Mouse (Mus musculus) myocyte (in vitro differentiated cells): ENCODE results near the gene Gsc2. TPM values are rescaled to one million over a fixed set of nuclear protein-coding genes. Genes with fewer than 3 reads are reported as not detected.

ENCODE experiments used
- H3K27me3 ChIP-seq: one replicate; pipeline ENCODE4 v1.6.1; 2011; ENCODE audit not compliant: control insufficient read depth, insufficient read depth, insufficient read length
- H3K36me3 ChIP-seq: one replicate; pipeline ENCODE4 v1.6.1; 2011; ENCODE audit not compliant: control insufficient read depth, insufficient read depth
- H3K4me2 ChIP-seq: one replicate; pipeline ENCODE4 v1.6.1; 2011; ENCODE audit warnings: low read depth, control low read depth
- H3K4me3 ChIP-seq: one replicate; pipeline ENCODE4 v1.5.1; 2011; ENCODE audit warnings: mild to moderate bottlenecking, control low read depth, moderate library complexity
- H3K79me2 ChIP-seq: one replicate; pipeline ENCODE4 v1.6.1; 2011; ENCODE audit not compliant: control insufficient read depth, insufficient read depth
- H3ac ChIP-seq: one replicate; pipeline ENCODE4 v1.6.1; 2011; ENCODE audit not compliant: control insufficient read depth, insufficient read length
- CEBPB ChIP-seq: IDR thresholded peaks from 2 replicates; pipeline ENCODE4 v1.6.1; 2011; ENCODE audit warnings: mild to moderate bottlenecking, moderate library complexity; ENCODE audit not compliant: poor library complexity, insufficient read depth, severe bottlenecking
- E2F4 ChIP-seq: IDR thresholded peaks from one replicate; pipeline ENCODE4 v1.6.1; 2011; ENCODE audit warnings: mild to moderate bottlenecking, control low read depth, moderate library complexity; ENCODE audit not compliant: insufficient read depth
- MAX ChIP-seq: IDR thresholded peaks from one replicate; pipeline ENCODE4 v1.6.1; 2011; ENCODE audit warnings: low read depth, mild to moderate bottlenecking, control low read depth
- MYOD1 ChIP-seq, 3 experiments: IDR thresholded peaks; one replicate each; pipeline ENCODE4 v1.6.1; 2011; ENCODE audit warnings: control low read depth in 2 of 3, low read depth in 2 of 3, mild to moderate bottlenecking in 2 of 3, moderate library complexity in 1 of 3; ENCODE audit not compliant: insufficient read length in 2 of 3, control insufficient read depth in 1 of 3
- MYOG ChIP-seq, 3 experiments: IDR thresholded peaks; one replicate each; pipeline ENCODE4 v1.6.1; 2011; ENCODE audit warnings: control low read depth in 2 of 3, low read depth in 2 of 3, mild to moderate bottlenecking in 2 of 3; ENCODE audit not compliant: insufficient read length in 2 of 3, control insufficient read depth in 1 of 3, insufficient read depth in 1 of 3
- POLR2A ChIP-seq: IDR thresholded peaks from one replicate; pipeline ENCODE4 v1.6.1; 2011; ENCODE audit warnings: low read depth, mild to moderate bottlenecking, control low read depth, moderate library complexity; ENCODE audit not compliant: insufficient read length
- POLR2AphosphoS2 ChIP-seq: IDR thresholded peaks from one replicate; pipeline ENCODE4 v1.6.1; 2011; ENCODE audit warnings: low read depth, control low read depth; ENCODE audit not compliant: insufficient read length
- REST ChIP-seq: IDR thresholded peaks from one replicate; pipeline ENCODE4 v1.6.1; 2011; ENCODE audit warnings: mild to moderate bottlenecking, control low read depth, moderate library complexity; ENCODE audit not compliant: insufficient read depth, insufficient read length
- SRF ChIP-seq: IDR thresholded peaks from one replicate; pipeline ENCODE4 v1.6.1; 2011; ENCODE audit warnings: low read depth; ENCODE audit not compliant: control insufficient read depth, insufficient read length
- TCF12 ChIP-seq: IDR thresholded peaks from one replicate; pipeline ENCODE4 v1.6.1; 2011; ENCODE audit warnings: mild to moderate bottlenecking, control low read depth; ENCODE audit not compliant: poor library complexity, insufficient read depth, severe bottlenecking
- TCF3 ChIP-seq: IDR thresholded peaks from one replicate; pipeline ENCODE4 v1.6.1; 2011; ENCODE audit warnings: low read depth, control low read depth; ENCODE audit not compliant: insufficient read length
- USF1 ChIP-seq: IDR thresholded peaks from one replicate; pipeline ENCODE4 v1.6.1; 2011; ENCODE audit warnings: low read depth, mild to moderate bottlenecking, control low read depth, moderate library complexity
- polyA plus RNA-seq: library from polyadenylated mRNA; unstranded; fragments of >200 nt; fragmentation: generic; extraction: Trizol; gene quantifications from one replicate; pipeline ENCODE4 v1.2.1, GENCODE M21; 2012; ENCODE audit warnings: missing spikeins

The Gsc2 gene
- polyA plus RNA-seq, 1 experiment, result not detected

DNA sequence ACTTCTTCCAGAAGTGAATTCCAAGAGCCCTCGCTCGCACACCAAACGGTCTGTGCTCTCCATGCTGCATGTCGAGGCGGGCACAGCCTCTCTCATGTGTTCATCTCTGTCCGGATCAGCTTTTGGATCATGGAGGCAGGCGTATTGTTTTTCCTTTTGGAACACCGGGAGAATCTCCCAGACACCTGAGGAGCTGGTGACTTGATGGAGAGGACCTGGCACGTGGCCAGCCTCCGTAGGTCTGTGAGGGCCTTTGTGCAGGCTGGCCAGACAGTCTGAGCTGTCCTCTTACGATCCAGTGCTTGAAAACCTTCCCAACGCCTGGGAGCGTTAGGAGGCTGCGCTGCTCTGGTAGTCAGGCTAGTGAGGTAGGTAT, 7.3 kb upstream of the Gsc2 start:
- Histone ChIP-seq H3K4me3 (peak overlapping the region; percentile 88), H3K36me3 (no peaks in the 10 kb centered on the region), H3K4me2 (peak overlapping the region; percentile 78), H3ac (peak overlapping the region; percentile 60), H3K79me2 (no peaks in the 10 kb centered on the region), H3K27me3 (no peaks in the 10 kb centered on the region)
- TF ChIP-seq USF1 (no peak), SRF (no peak), MYOD1 (IDR thresholded peaks at IDR 0.05; ENCODE audit: control insufficient read depth in 1 of 3, insufficient read length in 2 of 3, low read depth in 2 of 3) (no peak), POLR2A (no peak), POLR2AphosphoS2 (no peak)

DNA sequence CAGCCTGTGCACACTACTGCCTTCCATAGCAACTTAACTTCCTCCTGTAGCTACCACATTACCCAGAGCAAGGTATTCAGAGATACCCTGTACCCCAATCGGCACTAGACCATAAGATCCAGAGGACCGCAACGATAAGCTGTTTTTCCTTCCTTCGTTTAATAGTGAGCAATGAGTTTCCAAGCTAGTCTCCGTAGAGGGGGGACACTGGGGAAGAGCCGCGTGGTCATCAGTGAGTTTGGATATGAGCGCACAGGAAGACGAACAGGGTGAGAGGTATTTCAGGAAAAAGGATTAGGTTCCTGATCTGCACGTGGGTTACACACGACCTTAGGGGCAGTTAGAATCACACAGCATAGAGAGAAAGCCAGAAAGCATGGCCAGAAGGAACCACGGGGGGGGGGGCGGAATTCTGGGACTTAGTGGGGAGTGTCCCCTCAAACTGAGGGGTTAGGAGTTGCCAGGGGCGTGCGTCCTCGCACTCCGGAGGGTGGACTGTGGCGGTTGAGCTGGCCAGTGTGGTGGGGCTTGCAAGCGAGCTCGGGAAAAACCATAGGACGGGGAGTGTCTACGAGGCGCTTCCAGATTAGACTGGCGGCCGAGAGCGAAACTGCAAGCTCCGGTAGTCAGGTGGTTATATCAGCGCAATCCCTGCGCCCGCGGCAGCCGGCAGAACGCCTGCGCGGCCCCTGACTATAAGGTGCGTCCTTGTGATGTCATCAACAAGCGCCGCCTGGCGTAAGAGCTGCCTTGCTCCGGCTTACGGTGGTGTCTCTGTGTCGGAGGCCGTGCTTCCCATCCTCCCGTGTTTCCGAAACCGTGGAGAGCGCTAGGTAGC, 6.7 kb upstream of the Gsc2 start:
- peak in 1 of 3 experiments; percentile 28 for TF ChIP-seq MYOG (IDR thresholded peaks at IDR 0.05; ENCODE audit: control insufficient read depth in 1 of 3, insufficient read depth in 1 of 3, insufficient read length in 2 of 3, low read depth in 2 of 3)
- TF ChIP-seq REST, result no peak
- peak; percentile 97 for TF ChIP-seq POLR2AphosphoS2
- no peak for TF ChIP-seq TCF12
- TF ChIP-seq TCF3, result no peak
- TF ChIP-seq POLR2A, result peak; percentile 88
- peak in 1 of 3 experiments; percentile 29 for TF ChIP-seq MYOD1 (IDR thresholded peaks at IDR 0.05; ENCODE audit: control insufficient read depth in 1 of 3, insufficient read length in 2 of 3, low read depth in 2 of 3)
- no peak for TF ChIP-seq E2F4
- peak; percentile 20 for TF ChIP-seq USF1
- peak; percentile 38 for TF ChIP-seq SRF
- H3K79me2 ChIP-seq, result no peaks in the 10 kb centered on the region
- no peaks in the 10 kb centered on the region for H3K36me3 ChIP-seq
- H3K4me2 ChIP-seq, result peak overlapping the region; percentile 91
- H3K4me3 ChIP-seq, result peak overlapping the region; percentile 88
- peaks cover 5% of the 10 kb centered on the region for H3K27me3 ChIP-seq
- H3ac ChIP-seq, result peak overlapping the region; percentile 60

DNA sequence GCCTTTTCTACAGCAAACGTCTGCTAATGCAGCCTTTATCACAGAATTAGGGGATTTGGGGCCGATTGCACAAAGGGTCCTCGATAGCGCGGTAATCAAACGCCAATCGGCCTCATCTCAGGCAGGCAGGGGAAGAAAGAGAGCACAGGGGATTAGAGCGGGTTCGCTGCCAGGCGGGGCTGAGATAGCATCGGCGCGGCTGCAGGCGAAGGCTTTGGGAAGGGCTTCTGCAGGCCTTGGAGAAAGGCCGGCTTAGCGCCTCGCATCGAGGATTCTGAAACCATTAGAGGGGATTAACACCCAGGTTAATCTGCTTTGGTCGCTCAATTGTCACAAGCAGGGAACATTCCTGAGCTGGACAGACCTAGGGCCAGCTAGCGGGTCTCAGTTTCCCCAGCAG, 5.7 kb upstream of the Gsc2 start:
- Histone ChIP-seq H3K36me3 (no peaks in the 10 kb centered on the region), H3K27me3 (peaks cover 14% of the 10 kb centered on the region), H3K4me2 (no peak overlapping the region), H3ac (no peak overlapping the region), H3K79me2 (no peaks in the 10 kb centered on the region), H3K4me3 (peak overlapping the region; percentile 88)
- TF ChIP-seq POLR2A, result no peak
- TF ChIP-seq MYOD1 (IDR thresholded peaks at IDR 0.05; ENCODE audit: control insufficient read depth in 1 of 3, insufficient read length in 2 of 3, low read depth in 2 of 3), result no peak
- TF ChIP-seq TCF3, result no peak
- TF ChIP-seq MAX, result no peak

DNA sequence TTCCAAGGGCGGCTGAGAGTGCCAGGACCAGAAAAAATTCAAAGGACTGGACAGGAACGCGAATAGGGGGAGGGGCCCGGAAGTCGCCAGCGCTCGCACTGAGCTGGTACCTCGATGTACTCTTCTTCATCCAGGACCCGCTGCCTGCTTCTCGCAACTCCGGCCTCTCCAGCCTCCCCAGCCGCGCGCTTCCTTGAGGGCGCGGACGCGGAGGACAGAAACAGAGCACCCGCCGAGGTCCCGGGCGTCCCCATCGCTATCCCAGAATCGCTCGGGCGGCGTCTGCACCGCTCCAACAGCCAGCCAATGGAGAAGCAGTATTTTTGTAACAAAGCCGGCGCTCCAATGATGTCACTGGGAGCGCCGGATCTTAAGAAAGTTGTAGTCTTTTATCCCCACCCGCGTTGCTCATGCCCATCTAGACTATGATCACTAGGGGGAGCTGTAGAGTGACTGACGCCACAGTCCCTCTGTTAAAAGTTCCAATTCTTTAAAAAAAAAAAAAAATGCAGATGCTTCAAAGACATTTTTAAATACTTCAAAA, 3.7 kb downstream of the Gsc2 start, which contains the start of gene Ess2:
Ess2 (minus strand) TSS at position 297 of the 544 bp plus-strand sequence.
- Histone ChIP-seq H3ac (peak within 1 kb of the TSS; percentile 53), H3K36me3 (peaks cover 15% of the 10 kb centered on the region), H3K4me2 (peak within 1 kb of the TSS; percentile 98), H3K4me3 (peak within 1 kb of the TSS; percentile 65), H3K27me3 (peaks cover 43% of the 10 kb centered on the region), H3K79me2 (peaks cover 19% of the 10 kb centered on the region)
- TF ChIP-seq SRF, result peak; percentile 63
- no peak for TF ChIP-seq CEBPB
- peak; percentile 59 for TF ChIP-seq POLR2AphosphoS2
- no peak for TF ChIP-seq REST
- TF ChIP-seq MYOG (IDR thresholded peaks at IDR 0.05; ENCODE audit: control insufficient read depth in 1 of 3, insufficient read depth in 1 of 3, insufficient read length in 2 of 3, low read depth in 2 of 3), result no peak
- peak; percentile 55 for TF ChIP-seq POLR2A
- no peak for TF ChIP-seq MAX
- TF ChIP-seq USF1, result no peak
- TF ChIP-seq E2F4, result no peak

DNA sequence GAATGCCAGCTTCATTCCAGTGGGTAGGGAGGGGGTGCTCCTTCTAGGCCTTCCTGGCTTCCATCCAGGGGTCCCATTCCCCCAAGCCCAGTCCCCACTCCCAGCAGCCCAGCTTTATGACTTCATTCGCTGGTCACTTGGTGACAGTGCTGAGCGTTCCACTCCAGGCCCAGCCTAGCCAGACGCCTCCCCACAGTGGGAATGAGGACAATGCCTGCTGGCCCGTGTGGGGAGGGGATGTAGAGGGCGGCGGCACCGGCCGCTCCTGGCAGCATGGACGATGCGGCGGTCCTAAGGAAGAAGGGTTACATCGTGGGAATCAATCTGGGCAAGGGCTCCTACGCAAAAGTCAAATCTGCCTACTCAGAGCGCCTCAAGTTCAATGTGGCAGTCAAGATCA, 16.4 kb downstream of the Gsc2 start, which contains the start of the genes Dgcr2 and Tssk2:
Dgcr2 (minus strand) TSS at position 101 of the 400 bp plus-strand sequence.
Tssk2 (plus strand) TSS at position 176 of the 400 bp plus-strand sequence.
- TF ChIP-seq TCF3 (no peak), MYOD1 (IDR thresholded peaks at IDR 0.05; ENCODE audit: control insufficient read depth in 1 of 3, insufficient read length in 2 of 3, low read depth in 2 of 3) (no peak), USF1 (no peak), TCF12 (no peak), POLR2AphosphoS2 (no peak), CEBPB (no peak), MYOG (IDR thresholded peaks at IDR 0.05; ENCODE audit: control insufficient read depth in 1 of 3, insufficient read depth in 1 of 3, insufficient read length in 2 of 3, low read depth in 2 of 3) (no peak), POLR2A (no peak), MAX (no peak), SRF (no peak), REST (no peak)
- Histone ChIP-seq H3K79me2 (no peaks in the 10 kb centered on the region), H3ac (no peak within 1 kb of the TSS), H3K27me3 (no peaks in the 10 kb centered on the region), H3K4me2 (no peak within 1 kb of the TSS), H3K4me3 (no peak within 1 kb of the TSS), H3K36me3 (peaks cover 8% of the 10 kb centered on the region)
